Mouse (Mus musculus): ENCODE measurements around the gene Ugt1a2. TPM values are rescaled to one million over a fixed set of nuclear protein-coding genes. Genes with fewer than 3 reads are reported as not detected.

Gene Ugt1a2
- polyA plus RNA-seq, 1 experiment from 2014 or later = not detected

Other genes starting within 250 kb of the Ugt1a2 start
- 34.6 and 36.6 TPM in 2 replicates for gene Usp40, start 192.1 kb upstream of the Ugt1a2 start, polyA plus RNA-seq (2014; fragmentation: Nextera tagmentation; extraction: Ambion mirVana)
- not detected in 2 replicates for gene Ugt1a10, start 145.2 kb upstream of the Ugt1a2 start, polyA plus RNA-seq (2014; fragmentation: Nextera tagmentation; extraction: Ambion mirVana)
- gene Ugt1a9, start 129.8 kb upstream of the Ugt1a2 start, polyA plus RNA-seq (2014; fragmentation: Nextera tagmentation; extraction: Ambion mirVana) = not detected in 2 replicates
- gene Ugt1a8, start 112.8 kb upstream of the Ugt1a2 start, polyA plus RNA-seq (2014; fragmentation: Nextera tagmentation; extraction: Ambion mirVana) = not detected in 2 replicates
- 0.77 and 0.84 TPM in 2 replicates for gene Ugt1a7c, start 105.5 kb upstream of the Ugt1a2 start, polyA plus RNA-seq (2014; fragmentation: Nextera tagmentation; extraction: Ambion mirVana)
- gene Ugt1a6b, start 97.3 kb upstream of the Ugt1a2 start, polyA plus RNA-seq (2014; fragmentation: Nextera tagmentation; extraction: Ambion mirVana) = not detected in 2 replicates
- gene Ugt1a6a, start 65.8 kb upstream of the Ugt1a2 start, polyA plus RNA-seq (2014; fragmentation: Nextera tagmentation; extraction: Ambion mirVana) = 0.48 and 0.56 TPM in 2 replicates
- 0.13 TPM in 1 of 2 replicates, not detected in the other for gene Ugt1a5, start 34.6 kb upstream of the Ugt1a2 start, polyA plus RNA-seq (2014; fragmentation: Nextera tagmentation; extraction: Ambion mirVana)
- gene Dnajb3, start 5.2 kb downstream of the Ugt1a2 start, polyA plus RNA-seq (2014; fragmentation: Nextera tagmentation; extraction: Ambion mirVana) = 12.0 and 16.3 TPM in 2 replicates
- not detected in 2 replicates for gene Ugt1a1, start 11.4 kb downstream of the Ugt1a2 start, polyA plus RNA-seq (2014; fragmentation: Nextera tagmentation; extraction: Ambion mirVana)
- 1.00 and 1.7 TPM in 2 replicates for gene Mroh2a, start 26.4 kb downstream of the Ugt1a2 start, polyA plus RNA-seq (2014; fragmentation: Nextera tagmentation; extraction: Ambion mirVana)
- gene Hjurp, start 77.0 kb downstream of the Ugt1a2 start, polyA plus RNA-seq (2014; fragmentation: Nextera tagmentation; extraction: Ambion mirVana) = 139 and 152 TPM in 2 replicates
- not detected in 2 replicates for gene Trpm8, start 77.1 kb downstream of the Ugt1a2 start, polyA plus RNA-seq (2014; fragmentation: Nextera tagmentation; extraction: Ambion mirVana)
- 0.63 TPM in 1 of 2 replicates, not detected in the other for gene Spp2, start 206.4 kb downstream of the Ugt1a2 start, polyA plus RNA-seq (2014; fragmentation: Nextera tagmentation; extraction: Ambion mirVana)